Mouse (Mus musculus): ENCODE measurements around the gene Gm20388. TPM values are rescaled to one million over a fixed set of nuclear protein-coding genes. Genes with fewer than 3 reads are reported as not detected.
A peak's percentile ranks its signal among the peaks of the same experiment; 100 is the strongest.
"Not testable (repeated sequence)": the region's sequence is repeated elsewhere in the genome, so short reads cannot be mapped to it uniquely, and the experiment has no call there.

Gm20388 gene
- total RNA-seq, 1 experiment from 2014 or later: 18.4 TPM

DNA sequence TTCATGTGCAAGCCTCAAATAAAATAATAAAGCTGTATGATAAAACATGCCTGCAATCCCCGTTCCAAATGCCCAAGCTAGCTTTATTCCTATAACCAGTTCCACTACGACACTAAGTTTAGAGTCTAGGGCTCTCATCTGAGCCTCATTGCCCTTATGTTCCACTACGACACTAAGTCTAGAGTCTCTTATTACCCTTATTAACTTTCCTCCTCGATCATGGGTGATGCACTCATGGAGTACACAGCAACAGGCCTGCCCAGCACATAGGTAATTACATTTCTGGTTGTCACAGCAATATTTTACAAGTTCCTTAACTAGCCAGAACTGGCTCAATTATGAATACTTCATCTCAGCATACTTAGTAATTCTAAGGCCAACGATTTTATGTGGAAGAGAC lies 3095.2 kb downstream of the Gm20388 start:
- ATAC-seq (replicated peaks in 1 of 2; ENCODE audit: insufficient read depth in 1 of 2, low FRiP score in 2 of 2, low TSS enrichment in 1 of 2, low read depth in 1 of 2, poor library complexity in 2 of 2, severe bottlenecking in 2 of 2): no peak

DNA sequence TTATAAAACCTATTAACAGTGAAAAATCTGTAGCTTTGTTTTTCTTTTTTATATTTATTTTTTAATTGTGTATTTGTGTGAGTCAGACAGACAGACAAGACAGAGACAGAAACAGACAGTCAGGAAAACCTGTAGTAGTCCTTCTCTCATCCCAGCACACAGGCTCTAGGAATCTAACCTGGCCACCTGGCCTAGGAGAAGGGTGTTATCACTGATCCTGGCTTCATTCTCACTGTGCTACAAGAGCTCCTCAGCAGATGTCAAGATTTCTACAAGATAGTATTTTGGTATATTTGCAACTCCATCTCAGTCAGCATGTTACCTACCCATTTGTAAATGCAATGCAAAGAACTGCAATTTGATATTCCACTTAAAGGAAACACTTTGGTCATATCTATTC lies 3100.7 kb downstream of the Gm20388 start:
- no peak for ATAC-seq (replicated peaks in 1 of 2; ENCODE audit: insufficient read depth in 1 of 2, low FRiP score in 2 of 2, low TSS enrichment in 1 of 2, low read depth in 1 of 2, poor library complexity in 2 of 2, severe bottlenecking in 2 of 2)

DNA sequence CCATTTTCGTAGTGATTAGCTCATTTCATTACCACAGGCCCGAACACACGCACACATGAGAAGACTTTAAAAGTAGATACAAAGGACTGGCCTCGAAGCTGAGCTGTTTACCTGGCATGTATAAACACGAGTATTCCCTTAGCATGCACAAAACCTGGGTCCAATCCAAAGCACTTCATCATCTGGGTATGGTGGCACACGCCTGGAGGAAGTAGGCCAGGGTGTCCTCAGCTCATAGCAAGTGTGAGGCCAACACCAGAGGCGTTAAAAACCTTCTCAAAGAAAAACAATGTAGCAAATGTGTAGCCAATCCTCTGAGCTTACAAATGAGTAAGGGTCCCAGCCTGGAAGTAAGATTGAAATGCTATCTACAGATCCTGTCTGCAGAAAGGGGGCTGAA lies 3103.8 kb downstream of the Gm20388 start:
- ATAC-seq (replicated peaks in 1 of 2; ENCODE audit: insufficient read depth in 1 of 2, low FRiP score in 2 of 2, low TSS enrichment in 1 of 2, low read depth in 1 of 2, poor library complexity in 2 of 2, severe bottlenecking in 2 of 2): no peak

DNA sequence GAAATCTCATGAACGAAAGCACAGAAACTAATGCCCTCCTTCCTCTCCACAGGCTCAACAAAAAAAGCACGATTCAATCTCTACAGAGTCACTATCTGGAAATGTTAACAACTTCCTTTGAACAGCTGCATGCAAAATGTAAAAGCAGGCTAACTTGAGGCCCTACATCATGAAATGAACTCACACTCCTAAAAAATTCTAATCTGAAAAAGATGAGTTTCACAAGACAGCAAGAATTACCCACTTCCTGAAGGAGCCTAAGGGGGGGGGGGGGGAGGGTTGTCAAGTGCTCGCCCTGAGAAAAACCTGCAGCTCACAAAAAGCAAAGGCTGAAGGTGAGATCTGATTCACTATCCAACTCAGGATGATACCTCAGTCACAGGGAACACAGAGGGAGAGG lies 3104.4 kb downstream of the Gm20388 start:
- no peak for ATAC-seq (replicated peaks in 1 of 2; ENCODE audit: insufficient read depth in 1 of 2, low FRiP score in 2 of 2, low TSS enrichment in 1 of 2, low read depth in 1 of 2, poor library complexity in 2 of 2, severe bottlenecking in 2 of 2)

DNA sequence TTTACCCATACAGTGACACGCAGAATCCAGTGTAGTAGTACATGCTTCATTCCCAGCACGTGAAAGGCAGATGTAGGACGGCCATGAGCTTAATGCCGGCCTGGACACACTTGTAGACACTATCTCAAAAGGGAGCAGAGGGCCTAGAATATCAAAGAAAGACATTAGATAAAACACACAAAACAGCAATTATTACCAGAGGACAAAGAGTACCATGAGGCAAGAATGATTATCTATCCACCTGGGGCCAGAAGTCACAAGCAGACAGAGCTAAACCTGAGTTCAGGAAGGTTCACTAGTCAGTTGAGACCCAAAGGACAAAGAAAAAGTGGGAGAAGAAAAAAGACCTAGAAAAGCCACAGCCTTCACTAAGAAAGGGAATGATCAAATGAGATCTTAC lies 3106.5 kb downstream of the Gm20388 start:
- no peak for ATAC-seq (replicated peaks in 1 of 2; ENCODE audit: insufficient read depth in 1 of 2, low FRiP score in 2 of 2, low TSS enrichment in 1 of 2, low read depth in 1 of 2, poor library complexity in 2 of 2, severe bottlenecking in 2 of 2)

DNA sequence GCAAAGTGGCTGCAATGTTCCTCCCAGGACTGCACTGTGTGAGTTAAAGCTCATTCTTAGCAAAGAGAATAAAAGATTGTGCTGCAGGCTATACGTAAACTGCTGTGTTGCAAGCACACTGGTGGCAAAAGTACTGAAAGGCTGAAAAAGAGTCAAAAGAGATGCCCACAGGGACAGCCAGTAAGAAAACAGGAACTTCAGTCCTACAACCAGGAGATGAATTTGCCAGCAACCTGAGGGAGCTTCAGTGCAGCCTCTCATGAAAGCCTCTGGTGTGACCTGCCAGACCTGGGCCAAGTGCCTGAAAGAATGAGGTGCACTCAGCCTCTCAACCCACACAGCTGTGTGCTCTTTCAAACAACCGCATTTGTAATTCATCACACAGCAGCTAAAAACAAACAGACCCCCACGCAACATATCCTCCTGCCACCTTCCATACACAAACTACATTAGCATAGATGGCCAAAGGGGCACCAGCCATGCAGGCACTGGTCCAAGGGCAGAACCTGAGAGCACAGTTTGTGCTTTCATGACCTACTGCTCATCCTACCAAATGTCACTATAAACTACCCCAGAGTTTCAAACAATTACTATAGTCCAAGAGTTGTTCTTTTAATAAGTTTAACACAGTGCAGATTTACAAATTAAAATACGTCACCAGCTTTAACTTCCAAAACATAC lies 3108.0 kb downstream of the Gm20388 start:
- peak; percentile 50 to 68 for ATAC-seq (replicated peaks in 1 of 2; ENCODE audit: insufficient read depth in 1 of 2, low FRiP score in 2 of 2, low TSS enrichment in 1 of 2, low read depth in 1 of 2, poor library complexity in 2 of 2, severe bottlenecking in 2 of 2)

DNA sequence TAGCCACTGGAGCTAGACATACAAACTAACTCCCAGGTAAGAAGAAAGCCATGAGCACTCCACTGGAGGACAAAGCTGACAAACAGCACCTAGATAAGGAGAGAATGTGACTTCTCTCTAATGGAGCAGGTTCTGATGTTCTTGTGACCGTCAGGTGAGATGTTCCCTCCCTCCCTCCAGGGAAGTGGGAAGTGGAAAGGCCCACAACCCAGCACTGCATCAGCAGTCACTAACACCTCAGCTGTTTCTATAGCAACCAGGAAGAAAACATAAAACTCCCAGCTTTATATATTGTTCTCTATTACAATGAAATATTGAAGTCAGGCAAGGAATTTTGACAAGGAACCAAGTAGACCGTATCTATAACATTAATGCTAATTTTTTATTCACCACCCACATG lies 3109.4 kb downstream of the Gm20388 start:
- ATAC-seq (replicated peaks in 1 of 2; ENCODE audit: insufficient read depth in 1 of 2, low FRiP score in 2 of 2, low TSS enrichment in 1 of 2, low read depth in 1 of 2, poor library complexity in 2 of 2, severe bottlenecking in 2 of 2): no peak

DNA sequence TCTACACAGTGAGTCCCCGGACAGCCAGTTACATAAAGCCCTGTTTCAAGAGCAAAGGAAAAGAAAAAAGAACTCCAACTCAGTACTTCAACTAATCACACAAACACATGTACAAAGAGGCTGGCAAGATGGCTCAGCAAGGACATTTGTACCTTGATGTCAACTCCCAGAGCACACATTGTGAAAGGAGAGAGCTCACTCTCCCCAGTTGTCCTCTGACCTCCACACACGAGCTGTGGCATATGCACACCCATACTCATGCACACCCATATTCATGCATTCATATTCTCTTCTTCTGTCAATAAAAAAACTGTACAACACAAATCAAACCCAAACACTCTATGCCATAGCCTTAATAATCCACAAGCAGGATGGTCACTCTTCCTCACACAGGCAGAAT lies 3110.2 kb downstream of the Gm20388 start:
- no peak for ATAC-seq (replicated peaks in 1 of 2; ENCODE audit: insufficient read depth in 1 of 2, low FRiP score in 2 of 2, low TSS enrichment in 1 of 2, low read depth in 1 of 2, poor library complexity in 2 of 2, severe bottlenecking in 2 of 2)

DNA sequence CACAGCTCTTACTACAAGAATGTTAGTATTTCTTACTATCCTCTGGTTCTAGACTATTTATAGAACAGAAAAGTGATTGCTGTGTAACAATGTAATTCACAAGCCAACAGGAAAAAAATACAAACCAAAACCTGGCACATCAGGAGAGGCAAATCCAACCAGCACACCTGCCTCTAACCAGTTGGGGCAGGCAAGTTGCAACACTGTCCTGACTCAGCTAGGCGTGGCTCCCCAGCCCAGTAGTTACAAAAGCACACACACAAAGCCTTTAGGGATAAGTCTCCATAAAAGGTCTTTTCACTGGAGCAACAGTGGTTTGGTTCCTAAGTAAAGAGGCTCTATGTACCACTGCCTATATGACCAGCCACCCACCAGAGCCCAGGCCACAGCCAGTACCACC lies 3110.6 kb downstream of the Gm20388 start:
- ATAC-seq (replicated peaks in 1 of 2; ENCODE audit: insufficient read depth in 1 of 2, low FRiP score in 2 of 2, low TSS enrichment in 1 of 2, low read depth in 1 of 2, poor library complexity in 2 of 2, severe bottlenecking in 2 of 2): no peak

DNA sequence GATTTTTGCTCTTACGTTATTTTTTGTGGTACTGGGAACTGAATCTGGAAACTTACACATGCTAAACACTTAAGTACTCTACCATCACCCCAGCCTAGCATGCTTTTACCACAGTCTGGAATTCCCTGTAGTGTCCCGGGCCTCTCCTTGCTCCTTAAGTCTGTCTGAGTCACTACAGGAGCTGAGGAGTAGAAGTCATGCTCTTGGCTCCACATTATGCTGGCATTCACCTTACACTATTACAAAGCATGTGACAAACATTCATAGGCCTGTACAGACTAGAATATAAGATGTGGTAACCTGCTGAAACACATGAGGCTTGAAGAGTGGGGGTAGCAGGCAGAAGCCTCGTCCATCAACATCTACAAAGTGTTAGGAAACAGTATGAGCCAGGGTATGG lies 3112.1 kb downstream of the Gm20388 start:
- no peak for ATAC-seq (replicated peaks in 1 of 2; ENCODE audit: insufficient read depth in 1 of 2, low FRiP score in 2 of 2, low TSS enrichment in 1 of 2, low read depth in 1 of 2, poor library complexity in 2 of 2, severe bottlenecking in 2 of 2)

DNA sequence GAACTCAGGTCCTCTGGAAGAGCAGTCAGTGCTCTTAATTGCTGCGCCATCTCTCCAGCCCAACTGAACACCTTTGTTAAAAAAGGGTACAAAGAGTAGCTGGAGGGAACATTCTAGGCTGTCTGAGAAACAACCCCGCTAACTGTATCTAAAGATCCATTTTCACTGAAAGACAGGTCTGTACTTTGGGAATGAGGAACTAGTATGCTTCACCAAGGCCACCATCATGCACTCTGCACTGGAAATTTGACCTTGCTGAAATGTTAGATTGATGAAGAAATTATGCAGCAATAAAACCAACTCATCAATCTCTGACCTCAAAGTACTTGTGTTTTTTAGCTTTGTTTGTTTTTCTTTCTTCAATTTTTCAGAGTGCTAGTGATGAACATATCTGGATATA lies 3113.6 kb downstream of the Gm20388 start:
- ATAC-seq (replicated peaks in 1 of 2; ENCODE audit: insufficient read depth in 1 of 2, low FRiP score in 2 of 2, low TSS enrichment in 1 of 2, low read depth in 1 of 2, poor library complexity in 2 of 2, severe bottlenecking in 2 of 2): no peak

DNA sequence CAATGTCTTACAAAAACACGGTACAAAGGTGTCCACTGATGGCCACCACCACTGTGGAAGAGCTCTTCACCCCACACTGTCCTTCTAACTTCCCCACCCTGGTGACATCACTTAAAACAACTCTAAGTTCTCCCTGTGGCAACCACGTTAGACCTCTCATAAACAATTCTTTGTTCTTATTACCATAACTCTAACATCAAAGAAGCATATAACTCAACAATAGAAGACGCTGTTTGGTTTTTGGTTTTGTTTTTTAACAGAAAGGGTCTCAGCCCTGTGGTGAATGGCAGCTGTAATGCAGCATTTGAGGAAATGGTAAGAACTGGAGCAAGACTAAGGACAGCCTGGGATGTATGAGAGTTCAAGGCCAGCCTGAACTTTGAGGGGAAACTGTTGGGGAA lies 3115.3 kb downstream of the Gm20388 start:
- no peak for ATAC-seq (replicated peaks in 1 of 2; ENCODE audit: insufficient read depth in 1 of 2, low FRiP score in 2 of 2, low TSS enrichment in 1 of 2, low read depth in 1 of 2, poor library complexity in 2 of 2, severe bottlenecking in 2 of 2)

DNA sequence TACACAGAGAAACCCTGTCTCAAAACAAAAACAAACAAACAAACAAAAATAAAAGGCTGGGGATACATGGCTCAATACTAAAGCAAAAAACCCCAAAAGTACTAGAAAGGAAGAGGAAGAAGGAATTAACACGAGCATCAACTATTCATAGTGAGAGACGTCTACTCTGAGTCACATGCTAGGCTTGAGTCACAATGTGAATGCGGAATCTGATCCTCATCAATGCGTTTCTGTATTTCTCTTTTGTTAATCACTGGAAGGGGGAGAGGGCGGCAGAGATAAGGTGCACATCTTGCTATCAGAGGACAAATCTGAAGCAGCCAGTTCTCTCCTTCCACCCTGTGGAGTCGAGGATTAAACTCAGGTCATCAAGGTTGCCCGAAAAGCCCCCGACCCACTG lies 3117.1 kb downstream of the Gm20388 start:
- ATAC-seq (replicated peaks in 1 of 2; ENCODE audit: insufficient read depth in 1 of 2, low FRiP score in 2 of 2, low TSS enrichment in 1 of 2, low read depth in 1 of 2, poor library complexity in 2 of 2, severe bottlenecking in 2 of 2): no peak

DNA sequence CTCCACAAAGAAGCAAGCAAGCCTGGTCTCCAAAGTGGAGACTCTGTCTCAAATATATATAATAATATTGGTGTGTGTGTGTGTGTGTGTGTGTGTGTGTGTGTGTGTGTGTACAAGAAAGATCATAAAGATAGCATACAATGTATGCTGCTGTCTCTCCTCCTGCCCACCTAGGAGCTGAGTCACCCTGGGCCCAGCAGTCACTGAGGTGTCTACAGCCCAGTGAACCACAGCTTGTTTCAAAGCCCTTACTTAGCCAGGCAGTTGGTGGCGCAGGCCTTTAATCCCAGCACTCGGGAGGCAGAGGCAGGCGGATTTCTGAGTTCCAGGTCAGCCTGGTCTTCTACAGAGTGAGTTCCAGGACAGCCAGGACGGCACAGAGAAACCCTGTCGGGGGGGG lies 3119.4 kb downstream of the Gm20388 start:
- ATAC-seq (replicated peaks in 1 of 2; ENCODE audit: insufficient read depth in 1 of 2, low FRiP score in 2 of 2, low TSS enrichment in 1 of 2, low read depth in 1 of 2, poor library complexity in 2 of 2, severe bottlenecking in 2 of 2): not testable (repeated sequence)

DNA sequence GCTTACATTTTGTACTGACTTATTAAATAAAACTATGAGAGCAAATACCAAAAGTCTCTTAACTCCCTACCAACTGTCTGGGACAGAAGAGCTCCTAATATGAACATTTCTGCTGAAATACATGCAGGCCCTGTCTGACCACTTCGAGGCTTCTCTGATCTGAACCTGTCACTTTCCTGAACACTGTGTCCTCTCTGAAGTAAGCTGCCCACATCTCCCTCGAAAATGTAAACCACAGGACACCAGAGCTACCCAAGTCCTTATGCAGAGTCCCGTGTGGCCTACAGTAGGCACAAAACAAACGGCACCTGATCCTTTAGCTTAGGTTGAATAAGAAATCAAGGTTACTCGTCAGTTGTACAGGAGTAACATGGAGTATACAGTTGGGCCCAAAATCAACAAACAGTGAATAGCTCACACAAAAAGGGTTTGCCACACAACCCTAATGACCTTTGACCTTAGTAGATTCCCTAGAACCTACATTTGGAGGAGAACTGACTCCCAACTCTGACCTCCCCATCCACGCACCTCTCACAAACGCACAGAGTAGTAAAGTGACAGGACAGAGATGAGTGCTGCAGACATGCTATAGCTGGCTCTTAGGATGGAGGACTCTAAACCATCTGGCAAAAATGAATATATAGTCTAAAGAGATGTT lies 3120.8 kb downstream of the Gm20388 start:
- no peak for ATAC-seq (replicated peaks in 1 of 2; ENCODE audit: insufficient read depth in 1 of 2, low FRiP score in 2 of 2, low TSS enrichment in 1 of 2, low read depth in 1 of 2, poor library complexity in 2 of 2, severe bottlenecking in 2 of 2)

DNA sequence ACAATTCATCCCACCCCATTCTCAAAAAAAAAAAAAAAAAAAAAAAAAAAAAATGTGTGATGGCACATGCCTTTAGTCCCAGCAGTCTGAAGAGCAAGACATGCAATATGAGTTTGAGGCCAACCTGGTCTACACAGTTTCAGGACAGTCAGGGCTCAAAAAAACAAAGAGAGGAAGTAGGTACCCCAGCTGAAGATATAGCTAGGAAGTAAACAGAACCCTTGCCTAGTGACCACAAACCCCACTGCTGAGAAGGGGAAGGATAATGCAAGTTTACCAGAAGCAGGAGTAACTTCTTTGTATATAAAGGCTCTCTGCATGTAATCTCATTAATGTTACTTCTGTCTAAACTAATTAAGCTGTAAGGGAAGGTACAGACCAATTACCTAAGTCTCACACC lies 3122.1 kb downstream of the Gm20388 start:
- ATAC-seq (replicated peaks in 1 of 2; ENCODE audit: insufficient read depth in 1 of 2, low FRiP score in 2 of 2, low TSS enrichment in 1 of 2, low read depth in 1 of 2, poor library complexity in 2 of 2, severe bottlenecking in 2 of 2): peak; percentile 58 to 63

DNA sequence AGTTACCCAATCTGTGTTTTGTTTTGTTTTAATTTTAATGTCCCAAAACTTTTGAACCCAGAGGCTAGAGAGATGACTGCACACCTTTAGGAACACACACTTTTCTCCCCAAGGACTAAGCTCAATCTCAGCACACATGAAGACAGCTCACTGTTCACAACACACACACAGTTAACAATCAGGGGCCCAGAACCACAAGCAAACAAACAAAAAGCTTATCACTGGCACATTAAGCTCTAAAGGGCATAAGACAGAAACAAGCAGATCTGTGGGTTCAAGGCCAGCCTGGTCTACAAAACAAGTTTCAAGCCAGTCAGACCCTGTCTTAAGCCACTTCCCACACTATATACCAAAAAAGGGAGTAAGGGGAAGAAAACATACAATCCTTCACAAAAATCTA lies 3122.8 kb downstream of the Gm20388 start:
- no peak for ATAC-seq (replicated peaks in 1 of 2; ENCODE audit: insufficient read depth in 1 of 2, low FRiP score in 2 of 2, low TSS enrichment in 1 of 2, low read depth in 1 of 2, poor library complexity in 2 of 2, severe bottlenecking in 2 of 2)

DNA sequence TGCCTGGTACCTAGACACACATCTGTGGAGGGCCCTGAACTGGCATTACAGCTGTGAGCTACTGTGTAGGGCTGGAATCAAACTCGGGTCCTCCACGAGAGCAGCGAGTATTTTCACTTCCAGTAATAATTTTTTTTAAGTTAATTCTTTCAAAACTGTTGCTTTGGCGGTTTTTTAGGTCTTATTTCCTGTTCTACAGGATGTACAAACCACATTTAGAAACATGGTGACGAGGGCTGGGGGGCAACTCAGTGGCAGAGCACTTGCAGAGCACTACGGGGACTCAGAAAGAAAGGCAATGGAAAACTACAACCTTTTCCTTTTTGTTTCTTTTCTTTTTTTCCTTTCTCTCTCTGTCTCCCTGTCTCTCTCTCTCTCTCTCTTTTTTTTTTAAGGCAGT lies 3123.5 kb downstream of the Gm20388 start:
- ATAC-seq (replicated peaks in 1 of 2; ENCODE audit: insufficient read depth in 1 of 2, low FRiP score in 2 of 2, low TSS enrichment in 1 of 2, low read depth in 1 of 2, poor library complexity in 2 of 2, severe bottlenecking in 2 of 2): peak; percentile 59 to 67

DNA sequence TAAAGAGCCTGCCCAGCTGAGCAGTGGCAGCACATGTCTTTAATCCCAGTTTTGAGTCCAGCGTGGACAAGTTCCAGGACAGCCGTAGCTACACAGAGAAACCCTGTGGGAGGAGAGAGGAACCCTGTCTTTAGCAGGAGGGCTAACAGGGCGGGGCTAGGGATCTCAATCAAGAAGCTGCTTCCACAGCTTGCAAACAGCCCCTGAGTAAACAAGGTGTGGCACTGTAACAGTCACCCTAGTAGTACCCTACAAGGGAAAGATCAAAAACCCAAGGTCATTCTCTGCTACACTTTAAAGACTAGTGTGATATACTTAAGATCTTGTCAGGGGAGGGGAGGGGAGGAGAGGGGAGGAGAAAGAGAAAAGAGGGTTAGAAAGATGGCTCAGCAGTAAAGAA lies 3126.3 kb downstream of the Gm20388 start:
- 0 out of 4 replicates have a peak, but pooled peaks of 1 of the 2 experiments have one; percentile 12 for ATAC-seq (replicated peaks in 1 of 2; ENCODE audit: insufficient read depth in 1 of 2, low FRiP score in 2 of 2, low TSS enrichment in 1 of 2, low read depth in 1 of 2, poor library complexity in 2 of 2, severe bottlenecking in 2 of 2)
